Mouse (Mus musculus) midbrain, embryonic 15.5 days (tissue): ENCODE measurements at regions not wholly inside any gene's neighbourhood (a gene's known extent, or its start where the extent isn't known, plus 50 kb on each side); places are given as distances from the start of the nearest gene placed in this dataset.

Source experiments
- ATAC-seq: fragments of 200-750 bp; cut with Nextera tagmentation; replicated peaks from 2 replicates; pipeline ENCODE4 v1.8.0; 2017; ENCODE audit warnings: moderate TSS enrichment
- H3K27ac ChIP-seq: fragments of 300-500 bp; sonication (generic); 2 replicates; pipeline ENCODE4 v1.5.1; 2015; ENCODE audit warnings: mild to moderate bottlenecking, inconsistent platforms
- H3K27me3 ChIP-seq: fragments of 300-500 bp; sonication (generic); replicated peaks from 2 replicates; pipeline ENCODE4 v1.6.1; 2015; ENCODE audit warnings: inconsistent platforms
- H3K36me3 ChIP-seq: fragments of 300-500 bp; sonication (generic); replicated peaks from 2 replicates; pipeline ENCODE4 v1.6.1; 2015; ENCODE audit warnings: inconsistent platforms
- H3K4me1 ChIP-seq: fragments of 300-500 bp; sonication (generic); 2 replicates; pipeline ENCODE4 v1.6.1; 2015; ENCODE audit warnings: inconsistent platforms
- H3K4me2 ChIP-seq: fragments of 300-500 bp; sonication (generic); 2 replicates; pipeline ENCODE4 v1.6.1; 2015; ENCODE audit warnings: inconsistent platforms, mild to moderate bottlenecking, moderate library complexity
- H3K4me3 ChIP-seq: fragments of 300-500 bp; sonication (generic); 2 replicates; pipeline ENCODE4 v1.5.1; 2015; ENCODE audit warnings: mild to moderate bottlenecking, inconsistent platforms
- H3K9ac ChIP-seq: fragments of 300-500 bp; sonication (generic); 2 replicates; pipeline ENCODE4 v1.6.1; 2015; ENCODE audit warnings: mild to moderate bottlenecking, inconsistent platforms
- H3K9me3 ChIP-seq: fragments of 300-500 bp; sonication (generic); 2 replicates; pipeline ENCODE4 v1.6.1; 2016; ENCODE audit warnings: inconsistent platforms
- WGBS: fragments of 180-500 bp; shearing (Covaris S2); methylation state at CpG from one replicate; pipeline ENCODE4 v1.1.7; 2015; ENCODE audit warnings: mixed read lengths; 5-methylcytosine and 5-hydroxymethylcytosine counted together

- ATAC-seq = no peak
- 86% methylated on average over 7 of the region's 7 CpGs for WGBS
These were observed 192.5 kb upstream of the Serp2 start for GRCm38 (mm10) chr14:76749178-76749577.

GRCm38 (mm10) chr14:76748711-76749110 lies 192.0 kb upstream of the Serp2 start:
- H3K27me3 ChIP-seq = no peaks in the 10 kb centered on the region
- no peak overlapping the region for H3K27ac ChIP-seq
- H3K36me3 ChIP-seq = no peaks in the 10 kb centered on the region
- no peaks in the 10 kb centered on the region for H3K4me1 ChIP-seq
- no peak overlapping the region for H3K4me3 ChIP-seq
- no peak overlapping the region for H3K4me2 ChIP-seq
- ATAC-seq = no peak
- 93% methylated on average over 2 of the region's 2 CpGs for WGBS
- no peaks in the 10 kb centered on the region for H3K9me3 ChIP-seq
- H3K9ac ChIP-seq = no peak overlapping the region

More at GRCm38 (mm10) chr14:76749178-76749577, 192.5 kb upstream of the Serp2 start:
- H3K9ac ChIP-seq = no peak overlapping the region
- H3K4me3 ChIP-seq = no peak overlapping the region
- no peaks in the 10 kb centered on the region for H3K27me3 ChIP-seq
- no peak overlapping the region for H3K4me2 ChIP-seq
- H3K9me3 ChIP-seq = no peaks in the 10 kb centered on the region
- no peaks in the 10 kb centered on the region for H3K36me3 ChIP-seq
- no peaks in the 10 kb centered on the region for H3K4me1 ChIP-seq
- no peak overlapping the region for H3K27ac ChIP-seq

- Histone ChIP-seq H3K4me3 (no peak overlapping the region), H3K36me3 (no peaks in the 10 kb centered on the region), H3K27me3 (no peaks in the 10 kb centered on the region), H3K4me1 (no peaks in the 10 kb centered on the region), H3K9ac (no peak overlapping the region), H3K4me2 (no peak overlapping the region), H3K27ac (no peak overlapping the region), H3K9me3 (no peaks in the 10 kb centered on the region)
- 93% methylated on average over 5 of the region's 5 CpGs for WGBS
- no peak for ATAC-seq
These were observed 191.1 kb upstream of the Serp2 start for GRCm38 (mm10) chr14:76747814-76748213.

GRCm38 (mm10) chr14:76746282-76746681 lies 189.6 kb upstream of the Serp2 start:
- WGBS = 84% methylated on average over 10 of the region's 10 CpGs
- no peak overlapping the region for H3K9ac ChIP-seq

GRCm38 (mm10) chr14:76744674-76745433 lies 188.2 kb upstream of the Serp2 start:
- no peaks in the 10 kb centered on the region for H3K4me1 ChIP-seq
- no peaks in the 10 kb centered on the region for H3K9me3 ChIP-seq
- no peaks in the 10 kb centered on the region for H3K36me3 ChIP-seq
- no peak for ATAC-seq
- H3K9ac ChIP-seq = no peak overlapping the region
- H3K4me2 ChIP-seq = no peak overlapping the region
- no peak overlapping the region for H3K4me3 ChIP-seq
- 67% methylated on average over 23 of the region's 23 CpGs for WGBS
- H3K27me3 ChIP-seq = no peaks in the 10 kb centered on the region
- H3K27ac ChIP-seq = 0 out of 2 replicates have a peak overlapping the region, but pooled peaks have one; percentile 18

More at GRCm38 (mm10) chr14:76746282-76746681, 189.6 kb upstream of the Serp2 start:
- H3K27ac ChIP-seq = no peak overlapping the region
- H3K4me1 ChIP-seq = no peaks in the 10 kb centered on the region
- no peak for ATAC-seq
- H3K4me3 ChIP-seq = no peak overlapping the region
- no peaks in the 10 kb centered on the region for H3K9me3 ChIP-seq
- no peak overlapping the region for H3K4me2 ChIP-seq
- no peaks in the 10 kb centered on the region for H3K36me3 ChIP-seq
- H3K27me3 ChIP-seq = no peaks in the 10 kb centered on the region

GRCm38 (mm10) chr14:76742297-76742696 lies 185.6 kb upstream of the Serp2 start:
- Histone ChIP-seq H3K9ac (no peak overlapping the region), H3K4me1 (no peaks in the 10 kb centered on the region), H3K4me3 (no peak overlapping the region), H3K9me3 (no peaks in the 10 kb centered on the region), H3K27ac (no peak overlapping the region), H3K4me2 (no peak overlapping the region), H3K27me3 (no peaks in the 10 kb centered on the region), H3K36me3 (no peaks in the 10 kb centered on the region)
- no peak for ATAC-seq
- WGBS = 82% methylated on average over 5 of the region's 5 CpGs

- Histone ChIP-seq H3K27ac (no peak overlapping the region), H3K4me2 (no peak overlapping the region), H3K36me3 (no peaks in the 10 kb centered on the region), H3K9me3 (no peaks in the 10 kb centered on the region), H3K4me1 (peaks cover 13% of the 10 kb centered on the region), H3K27me3 (no peaks in the 10 kb centered on the region), H3K4me3 (no peak overlapping the region), H3K9ac (no peak overlapping the region)
- 68% methylated on average over 25 of the region's 25 CpGs for WGBS
- ATAC-seq = no peak
These were observed 183.3 kb upstream of the Serp2 start for GRCm38 (mm10) chr14:76739836-76740597.

- 0 out of 2 replicates have a peak, but pooled peaks have one; percentile 53 for ATAC-seq
These were observed 179.3 kb upstream of the Serp2 start for GRCm38 (mm10) chr14:76735997-76736396.

GRCm38 (mm10) chr14:76735107-76735506 lies 178.4 kb upstream of the Serp2 start:
- Histone ChIP-seq H3K4me3 (no peak overlapping the region), H3K4me2 (no peak overlapping the region), H3K4me1 (peaks cover 18% of the 10 kb centered on the region), H3K9me3 (no peaks in the 10 kb centered on the region), H3K27me3 (no peaks in the 10 kb centered on the region), H3K27ac (peak overlapping the region; percentile 70), H3K9ac (no peak overlapping the region), H3K36me3 (no peaks in the 10 kb centered on the region)
- peak; percentile 80 for ATAC-seq
- WGBS = 15% methylated on average over 4 of the region's 4 CpGs

More at GRCm38 (mm10) chr14:76735997-76736396, 179.3 kb upstream of the Serp2 start:
- H3K4me1 ChIP-seq = peaks cover 18% of the 10 kb centered on the region
- H3K36me3 ChIP-seq = no peaks in the 10 kb centered on the region
- H3K4me2 ChIP-seq = no peak overlapping the region
- H3K9me3 ChIP-seq = no peaks in the 10 kb centered on the region
- WGBS = 56% methylated on average over 5 of the region's 5 CpGs
- H3K27me3 ChIP-seq = no peaks in the 10 kb centered on the region
- peak overlapping the region; percentile 70 for H3K27ac ChIP-seq
- H3K4me3 ChIP-seq = no peak overlapping the region
- H3K9ac ChIP-seq = no peak overlapping the region

GRCm38 (mm10) chr14:76733258-76733823 lies 176.7 kb upstream of the Serp2 start:
- no peak overlapping the region for H3K4me2 ChIP-seq
- H3K9ac ChIP-seq = no peak overlapping the region
- 77% methylated on average over 8 of the region's 8 CpGs for whole genome bisulfite sequencing
- peak overlapping the region; percentile 8; the same call in 1 of the 2 replicates for H3K27ac ChIP-seq
- H3K36me3 ChIP-seq = no peaks in the 10 kb centered on the region
- H3K4me1 ChIP-seq = peaks cover 18% of the 10 kb centered on the region
- H3K27me3 ChIP-seq = no peaks in the 10 kb centered on the region
- H3K4me3 ChIP-seq = no peak overlapping the region
- ATAC-seq = no peak
- H3K9me3 ChIP-seq = no peaks in the 10 kb centered on the region

GRCm38 (mm10) chr14:76731096-76731986 lies 174.7 kb upstream of the Serp2 start:
- H3K4me2 ChIP-seq = no peak overlapping the region
- H3K27ac ChIP-seq = no peak overlapping the region
- no peak overlapping the region for H3K9ac ChIP-seq
- no peaks in the 10 kb centered on the region for H3K9me3 ChIP-seq
- H3K4me3 ChIP-seq = no peak overlapping the region
- H3K4me1 ChIP-seq = peaks cover 18% of the 10 kb centered on the region
- ATAC-seq = no peak
- no peaks in the 10 kb centered on the region for H3K36me3 ChIP-seq
- H3K27me3 ChIP-seq = no peaks in the 10 kb centered on the region
- WGBS = 87% methylated on average over 19 of the region's 19 CpGs
